Mouse (Mus musculus): ENCODE results near the gene Lama5. TPM values are rescaled to one million over a fixed set of nuclear protein-coding genes. Genes with fewer than 3 reads are reported as not detected.
"Not testable (repeated sequence)": the region's sequence is repeated elsewhere in the genome, so short reads cannot be mapped to it uniquely, and the experiment has no call there.

The Lama5 gene
- 10 to 100 TPM; 44.6 to 46.5 TPM for total RNA-seq (2021)

DNA sequence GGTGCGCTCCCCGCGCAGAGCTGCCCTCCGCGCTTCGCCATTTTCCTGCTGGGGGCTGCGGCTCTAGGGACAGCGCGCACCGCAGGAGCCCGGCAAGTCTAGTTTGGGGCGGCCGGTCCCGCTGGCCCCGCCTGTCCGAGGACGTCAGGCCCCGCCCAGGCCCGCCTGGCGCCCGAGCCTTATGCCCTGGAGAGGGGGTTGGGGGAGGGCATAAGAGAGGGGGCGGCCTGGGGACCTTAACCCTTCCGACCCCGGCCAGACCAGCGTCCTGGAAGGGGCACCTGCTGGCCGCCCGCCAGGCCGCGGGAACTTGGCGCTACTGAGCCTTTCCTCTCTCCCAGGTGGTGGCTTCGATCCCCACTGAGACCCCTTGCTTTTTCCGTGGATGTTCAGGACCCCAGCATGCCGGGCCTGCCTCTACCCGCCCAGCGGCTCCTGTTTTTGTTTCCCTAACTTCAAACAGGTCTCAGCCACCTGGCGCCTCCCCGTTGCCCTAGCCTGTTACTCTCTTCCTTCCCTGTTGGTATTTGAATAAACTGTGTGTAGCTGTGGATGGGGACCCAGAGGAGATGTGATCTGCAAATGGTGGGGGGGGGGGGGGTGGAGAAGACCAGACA, at the start of gene Lama5:
Lama5 (minus strand) TSS at position 98 of the 617 bp plus-strand sequence.
- intact Hi-C loops (cut with DNase I) = loop anchor here (2.0 kb wide), 1 partner anchor 17 kb away; no protein-coding TSS in a partner anchor
- peak; percentile 74 to 76 for DNase-seq

DNA sequence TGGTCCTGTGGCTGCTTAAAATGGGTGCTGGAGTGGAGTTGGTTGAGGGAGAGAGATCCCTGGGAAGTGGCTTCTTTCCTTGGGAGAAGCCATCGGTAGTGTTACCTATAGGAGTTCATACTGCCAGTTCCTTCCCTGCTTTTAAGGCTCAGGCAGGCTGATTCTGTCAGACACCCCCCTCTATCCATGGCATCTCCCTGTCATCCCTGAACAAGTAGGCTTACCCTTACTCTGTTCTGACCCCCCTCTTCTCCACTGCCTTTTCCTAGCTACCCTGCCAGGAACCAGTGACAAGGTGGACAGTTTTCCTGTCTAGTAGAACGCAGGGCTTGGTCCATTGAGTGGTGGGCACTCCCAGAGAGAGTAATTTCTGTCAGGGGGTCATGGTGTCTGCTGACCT, 48.9 kb upstream of the Lama5 start:
- intact Hi-C loops (cut with DNase I) = loop anchor here (2.0 to 5.0 kb wide), 2 partner anchors 156 to 308 kb away; partner anchors contain the start of gene Mrgbp
- DNase-seq = no peak

DNA sequence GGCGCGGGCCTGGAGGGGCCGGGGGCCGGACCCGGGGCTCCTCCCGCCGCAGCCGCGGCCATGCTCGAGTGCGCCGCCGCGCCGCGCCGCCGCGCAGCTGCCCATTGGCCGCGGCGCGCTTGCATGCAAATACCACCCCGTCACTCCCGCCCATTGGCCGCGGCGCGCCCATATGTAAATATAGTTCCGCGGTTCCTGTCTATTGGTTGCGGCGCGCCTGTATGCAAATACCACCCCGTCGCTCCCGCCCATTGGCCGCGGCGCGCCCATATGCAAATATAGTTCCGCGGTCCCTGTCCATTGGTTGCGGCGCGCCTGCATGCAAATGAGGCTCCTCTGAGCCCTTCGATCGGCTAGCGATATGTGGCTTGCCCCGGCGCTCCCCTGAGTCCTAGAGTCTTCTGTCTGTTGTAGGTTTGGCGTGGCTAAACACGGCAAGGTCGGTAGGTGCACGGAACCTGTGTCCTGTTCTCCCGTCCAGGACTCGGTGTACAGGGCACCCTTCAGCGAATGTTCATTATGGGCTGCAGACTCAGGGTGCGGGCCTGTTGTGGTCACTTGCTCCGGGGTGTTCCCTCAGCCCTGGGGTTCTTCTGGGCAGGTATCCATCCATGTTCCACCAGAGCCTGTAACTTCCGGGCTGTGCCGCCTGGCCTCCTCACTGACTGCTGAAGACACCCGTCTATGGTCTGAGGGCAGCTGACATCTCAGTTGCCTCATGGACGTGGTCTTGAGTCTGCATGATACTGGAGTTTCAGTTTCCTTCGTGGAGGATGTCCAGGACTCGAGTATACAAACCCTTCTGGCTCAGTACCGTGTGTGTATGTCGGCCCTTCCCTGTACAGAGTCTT, 48.0 kb upstream of the Lama5 start, which contains the start of gene Cables2:
Cables2 (minus strand) TSS at position 103 of the 851 bp plus-strand sequence.
- intact Hi-C loops (cut with DNase I) = loop anchor here (2.0 to 5.0 kb wide), 2 partner anchors 157 to 309 kb away; partner anchors contain the start of gene Mrgbp
- peak; percentile 94 for DNase-seq

DNA sequence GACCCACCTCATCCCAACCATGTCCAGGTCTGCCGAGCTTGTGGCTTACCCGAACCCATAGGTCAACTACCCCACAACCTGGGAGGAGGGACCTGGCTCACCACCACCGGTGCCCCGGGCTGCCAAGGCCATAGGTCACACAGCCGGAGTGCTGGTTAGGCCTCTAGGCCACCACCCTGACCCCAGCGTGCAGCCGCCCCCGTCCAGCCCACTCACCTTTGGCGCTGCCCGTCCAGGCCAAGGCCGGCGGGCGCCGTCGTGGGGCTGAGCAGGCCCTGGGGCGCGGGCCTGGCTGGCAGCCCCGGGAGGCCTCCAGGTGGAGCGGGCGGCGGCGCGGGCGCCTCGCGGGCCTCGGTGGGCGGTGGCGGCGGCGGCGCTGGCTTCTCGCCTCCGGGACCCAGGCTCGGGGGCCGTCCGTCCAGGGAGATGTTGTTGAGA, 47.2 kb upstream of the Lama5 start:
- no peak for DNase-seq
- intact Hi-C loops (cut with DNase I) = loop anchor here (5.0 kb wide), 1 partner anchor 309 kb away; the partner anchor contains the start of gene Mrgbp

DNA sequence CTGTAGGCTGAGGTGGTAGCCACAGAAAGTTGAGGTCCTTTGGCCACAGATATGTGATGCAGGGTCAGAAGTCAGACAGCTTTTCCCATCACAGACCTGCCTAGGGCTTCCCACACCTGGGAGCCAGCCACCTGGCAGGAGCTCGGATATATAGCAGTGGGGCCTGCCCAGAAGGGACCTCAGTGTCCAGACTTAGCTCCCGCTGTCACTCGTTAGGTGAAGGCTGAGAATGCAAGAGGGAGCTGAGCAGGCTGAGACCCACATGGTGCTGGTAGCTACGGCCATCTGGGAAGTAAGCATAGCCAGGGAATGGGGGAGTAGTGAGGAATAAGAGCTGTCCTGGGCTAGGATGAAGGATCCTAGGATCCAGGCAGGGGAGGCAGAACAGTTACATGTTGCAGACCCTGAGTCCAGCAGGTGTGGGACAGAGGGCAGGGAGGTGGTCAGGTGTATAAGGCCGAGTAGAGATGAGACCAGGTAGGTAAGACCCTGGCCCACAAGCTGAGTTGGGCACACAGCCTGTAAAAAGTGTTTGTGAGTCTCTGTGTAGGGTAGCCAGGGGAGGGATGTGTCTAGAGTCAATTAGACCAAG, 46.2 kb upstream of the Lama5 start:
- DNase-seq = no peak
- intact Hi-C loops (cut with DNase I) = loop anchor here (5.0 kb wide), 1 partner anchor 310 kb away; the partner anchor contains the start of gene Mrgbp

DNA sequence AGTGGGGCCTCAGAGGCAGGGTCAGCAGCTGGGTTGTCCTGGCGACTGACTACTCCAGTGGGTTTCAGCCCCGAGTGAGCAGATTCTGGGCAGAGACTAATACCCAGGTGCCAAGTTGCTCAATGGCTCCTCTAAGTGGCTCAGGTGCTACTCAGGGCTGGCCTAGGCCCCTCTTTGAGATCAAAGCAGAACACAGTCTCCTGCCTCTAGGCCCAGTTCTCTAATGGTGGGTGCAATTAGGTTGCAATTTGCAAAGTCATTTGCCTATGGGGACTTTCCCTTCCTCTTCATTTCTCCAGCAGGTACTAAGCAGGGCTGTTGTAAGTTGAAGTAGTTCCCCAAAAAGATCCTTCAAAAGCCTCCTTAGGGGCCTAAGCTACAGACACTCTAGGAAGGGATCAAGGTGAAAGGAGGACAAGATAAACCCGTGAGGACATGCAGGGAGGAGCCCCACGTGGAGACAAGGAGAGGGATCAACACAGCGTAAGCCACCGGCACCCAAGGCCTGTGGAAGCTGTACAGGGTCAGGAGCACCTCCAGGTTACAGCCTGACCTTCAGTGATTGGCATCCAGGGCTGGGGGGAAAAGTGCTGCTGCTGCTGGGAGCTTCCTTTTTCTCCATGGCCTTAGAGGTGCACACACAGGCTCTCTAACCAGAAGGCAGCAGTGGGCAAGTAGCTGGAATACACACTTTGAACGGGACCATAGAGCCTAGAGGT, 45.0 kb upstream of the Lama5 start:
- intact Hi-C loops (cut with DNase I) = loop anchor here (5.0 kb wide), 1 partner anchor 312 kb away; the partner anchor contains the start of gene Mrgbp
- no peak for DNase-seq

DNA sequence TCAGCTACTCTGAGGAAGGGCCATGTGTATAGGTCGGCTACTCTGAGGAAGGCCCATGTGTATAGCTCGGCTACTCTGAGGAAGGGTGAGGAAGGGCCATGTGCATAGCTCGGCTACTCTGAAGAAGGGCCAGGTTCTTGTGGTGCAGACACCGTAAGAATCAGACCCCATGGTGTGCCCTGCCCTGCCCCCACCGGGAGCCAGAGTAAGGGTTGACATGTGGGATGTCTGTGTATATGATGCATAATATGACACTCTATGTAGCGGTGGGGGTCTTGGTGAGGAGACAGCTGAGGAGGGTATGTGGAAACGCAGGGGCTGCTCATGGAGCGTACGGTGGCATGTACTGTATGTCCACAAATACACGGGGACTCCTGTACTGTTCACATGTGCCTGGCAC, 43.7 kb upstream of the Lama5 start:
- DNase-seq = no peak
- intact Hi-C loops (cut with DNase I) = no loop called here

DNA sequence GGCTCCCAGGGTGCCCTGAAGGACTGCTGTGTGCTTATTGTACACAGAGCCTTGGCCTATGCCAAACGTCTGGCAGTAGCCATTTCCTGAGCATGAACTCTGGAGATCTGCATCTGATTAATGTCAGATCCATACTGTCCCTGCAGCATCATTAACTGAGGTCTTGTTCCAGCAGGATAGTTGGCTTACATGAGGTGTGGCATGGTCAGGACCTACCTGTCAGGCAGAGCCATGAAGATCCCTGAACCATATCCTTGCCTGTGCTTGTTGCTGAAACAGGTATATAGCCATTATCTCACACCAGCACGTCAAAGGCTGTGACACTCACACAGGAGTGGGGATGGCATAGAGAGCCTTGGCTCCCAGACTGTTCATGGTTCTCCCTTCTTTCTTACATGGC, 42.3 kb upstream of the Lama5 start:
- DNase-seq = no peak
- intact Hi-C loops (cut with DNase I) = no loop called here

DNA sequence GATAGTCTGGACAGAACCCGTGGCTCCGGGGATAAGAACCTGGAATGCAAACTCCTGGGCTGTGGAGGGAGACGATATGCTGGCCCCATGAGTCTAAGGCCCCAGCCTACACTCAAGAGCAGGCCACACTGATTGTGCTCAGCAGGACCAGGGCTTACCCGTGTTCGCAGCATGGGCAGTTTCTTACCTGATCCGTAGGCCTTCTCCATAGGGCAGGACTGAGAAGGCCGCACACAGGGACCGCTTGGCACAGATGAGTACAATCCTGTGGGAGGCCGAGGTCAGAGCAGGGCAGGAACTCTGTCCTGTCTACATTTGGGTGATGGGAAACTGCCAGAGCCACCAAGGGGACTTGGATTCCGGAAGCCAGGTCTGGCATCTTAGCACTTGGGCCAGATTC, 37.2 kb upstream of the Lama5 start:
- intact Hi-C loops (cut with DNase I) = no loop called here
- no peak for DNase-seq

DNA sequence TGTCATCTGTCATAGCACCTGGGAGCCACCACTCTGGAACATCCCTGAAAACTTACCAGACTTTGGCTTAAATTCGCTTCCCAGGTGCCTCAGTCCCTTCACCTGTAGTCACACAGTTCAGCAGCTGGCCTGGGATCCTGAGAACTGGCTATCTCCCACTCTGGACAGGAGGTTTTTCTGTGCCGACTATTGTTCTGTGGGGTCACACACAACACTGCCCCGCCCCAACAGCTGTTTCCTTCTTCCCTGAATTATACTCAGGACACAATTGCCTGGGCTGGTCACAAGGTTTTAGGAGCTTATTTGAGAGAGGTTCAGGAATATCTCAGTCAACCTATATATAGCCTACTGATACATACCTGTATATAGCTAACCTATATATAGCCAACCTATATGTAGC, 36.8 kb upstream of the Lama5 start:
- intact Hi-C loops (cut with DNase I) = no loop called here
- peak; percentile 48 to 64 for DNase-seq

DNA sequence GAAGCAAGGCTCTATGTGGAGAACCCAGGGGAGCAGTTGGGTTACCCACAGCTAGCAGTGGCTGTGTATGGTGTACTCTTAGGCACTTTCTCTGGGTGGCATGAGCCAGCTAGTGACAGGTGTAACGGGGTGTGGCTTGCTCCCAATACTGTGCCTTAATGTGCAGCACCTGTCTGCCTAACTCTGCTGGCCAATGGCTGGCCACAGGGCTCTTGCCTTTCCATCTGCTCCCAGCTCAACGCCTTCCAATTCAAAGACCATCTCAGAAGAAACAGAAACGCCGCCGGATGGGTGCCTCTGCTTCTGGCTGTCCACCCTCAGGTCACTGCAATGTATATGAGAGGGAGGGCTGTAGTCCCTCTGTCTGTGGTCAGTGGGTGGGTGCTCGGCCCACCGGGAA, 36.2 kb upstream of the Lama5 start:
- intact Hi-C loops (cut with DNase I) = no loop called here
- no peak for DNase-seq

DNA sequence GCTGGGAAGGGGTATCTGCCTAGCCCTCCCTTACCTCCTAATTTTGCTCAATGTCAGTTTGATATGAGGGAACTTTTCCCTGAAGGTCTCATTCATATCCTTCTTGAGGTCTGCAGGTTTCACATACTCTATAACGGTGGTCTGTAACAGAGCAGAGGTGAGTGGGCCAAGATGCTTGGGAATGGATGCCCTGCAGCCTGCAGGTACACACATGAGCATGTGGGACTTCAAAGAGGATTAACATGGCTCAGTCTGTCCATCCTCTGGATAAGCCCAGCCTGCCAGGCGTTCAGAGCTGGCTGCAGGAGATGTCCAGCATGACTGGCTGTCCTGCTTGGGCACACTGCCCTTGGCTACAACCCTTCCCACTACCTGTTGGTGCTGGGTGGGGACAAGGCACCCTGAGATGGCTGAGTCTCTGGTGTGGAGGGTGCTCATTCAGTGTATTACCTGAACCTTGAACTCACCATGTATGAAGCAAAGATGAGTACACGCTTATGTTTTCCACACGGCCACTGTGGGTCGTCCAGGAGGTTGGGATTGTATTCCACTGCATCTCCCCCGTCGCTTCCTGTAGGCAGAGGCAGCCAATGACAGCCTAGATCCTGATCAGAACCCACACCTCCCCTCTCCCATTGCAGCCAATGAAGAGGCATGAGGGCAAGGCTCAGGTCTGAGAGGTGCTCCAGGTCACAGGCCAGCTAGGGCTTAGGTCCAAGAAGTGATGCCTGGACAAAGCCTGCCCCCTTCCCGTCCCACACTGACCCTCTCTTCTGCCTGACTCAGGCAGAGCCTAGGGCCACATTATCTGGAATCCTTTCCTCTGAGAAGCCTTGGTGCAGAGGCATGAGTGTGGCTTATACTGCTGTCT, 35.2 kb upstream of the Lama5 start:
- intact Hi-C loops (cut with DNase I) = no loop called here
- DNase-seq = no peak

DNA sequence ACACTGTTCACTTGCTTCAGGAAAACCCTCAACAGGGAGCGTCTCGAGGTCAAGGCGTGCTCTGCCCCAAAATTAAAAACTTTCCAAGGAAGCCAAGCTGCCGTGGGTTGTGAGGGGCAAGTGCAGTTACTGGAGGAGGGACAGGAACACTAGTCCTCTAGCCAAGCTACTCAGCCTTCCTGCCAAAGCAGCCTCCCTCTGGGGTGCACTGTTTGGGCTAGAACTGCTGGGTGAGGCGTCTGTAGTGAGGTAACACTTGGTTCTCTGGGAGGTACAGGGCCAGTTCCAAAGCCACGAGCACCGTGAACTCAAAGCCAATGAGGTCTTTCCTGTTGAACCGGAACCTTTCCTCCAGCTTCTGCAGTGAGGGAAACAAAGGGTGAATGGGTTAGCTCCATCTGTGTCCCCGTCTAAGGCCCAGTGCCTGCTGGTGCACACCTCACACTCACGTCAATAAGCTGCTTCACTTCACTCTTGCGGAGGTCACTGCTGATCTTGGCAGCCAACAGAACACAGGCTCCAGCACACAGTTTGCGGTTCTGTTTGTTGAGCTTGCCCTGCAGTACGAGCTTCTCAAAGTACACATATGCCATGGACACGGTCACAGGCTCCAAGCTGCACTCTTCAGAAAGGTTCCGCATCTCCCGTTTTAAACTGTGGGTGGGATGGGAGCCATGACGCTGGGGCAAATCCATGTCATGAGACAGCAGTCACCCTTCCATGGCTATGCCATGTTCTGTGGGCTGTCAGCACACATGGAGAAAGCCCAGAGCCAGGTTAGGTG, 34.4 kb upstream of the Lama5 start:
- not testable (repeated sequence) for DNase-seq
- intact Hi-C loops (cut with DNase I) = loop anchor here (10.0 kb wide), 3 partner anchors 185 to 345 kb away; partner anchors contain the start of gene Mtg2

DNA sequence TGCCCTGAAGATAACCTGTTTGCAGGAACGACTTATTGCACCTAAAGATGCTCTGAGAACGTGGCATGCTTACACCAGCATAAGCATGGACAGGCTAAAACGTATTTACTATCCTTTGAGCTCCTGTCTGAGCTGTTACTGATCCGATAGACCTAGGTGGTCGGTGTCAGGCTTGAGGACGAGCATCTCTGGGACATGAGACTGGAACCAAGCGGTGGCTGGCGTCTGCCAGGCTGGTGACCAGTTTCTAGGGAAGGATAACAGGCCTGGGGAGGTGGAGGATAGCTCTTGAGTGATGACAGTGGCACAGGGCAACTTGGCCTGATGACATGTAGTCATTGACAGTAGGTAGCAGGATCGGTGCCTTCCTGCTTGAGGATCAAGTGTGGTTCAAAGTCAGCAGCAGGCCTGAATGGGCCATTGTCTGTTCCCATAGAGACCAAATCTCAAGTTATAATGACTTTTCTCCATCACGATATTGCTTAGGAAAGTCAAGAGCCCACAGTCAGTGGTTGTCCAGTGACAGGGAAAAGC, 33.4 kb upstream of the Lama5 start:
- DNase-seq = not testable (repeated sequence)
- intact Hi-C loops (cut with DNase I) = loop anchor here (10.0 kb wide), 3 partner anchors 184 to 344 kb away; partner anchors contain the start of gene Mtg2

DNA sequence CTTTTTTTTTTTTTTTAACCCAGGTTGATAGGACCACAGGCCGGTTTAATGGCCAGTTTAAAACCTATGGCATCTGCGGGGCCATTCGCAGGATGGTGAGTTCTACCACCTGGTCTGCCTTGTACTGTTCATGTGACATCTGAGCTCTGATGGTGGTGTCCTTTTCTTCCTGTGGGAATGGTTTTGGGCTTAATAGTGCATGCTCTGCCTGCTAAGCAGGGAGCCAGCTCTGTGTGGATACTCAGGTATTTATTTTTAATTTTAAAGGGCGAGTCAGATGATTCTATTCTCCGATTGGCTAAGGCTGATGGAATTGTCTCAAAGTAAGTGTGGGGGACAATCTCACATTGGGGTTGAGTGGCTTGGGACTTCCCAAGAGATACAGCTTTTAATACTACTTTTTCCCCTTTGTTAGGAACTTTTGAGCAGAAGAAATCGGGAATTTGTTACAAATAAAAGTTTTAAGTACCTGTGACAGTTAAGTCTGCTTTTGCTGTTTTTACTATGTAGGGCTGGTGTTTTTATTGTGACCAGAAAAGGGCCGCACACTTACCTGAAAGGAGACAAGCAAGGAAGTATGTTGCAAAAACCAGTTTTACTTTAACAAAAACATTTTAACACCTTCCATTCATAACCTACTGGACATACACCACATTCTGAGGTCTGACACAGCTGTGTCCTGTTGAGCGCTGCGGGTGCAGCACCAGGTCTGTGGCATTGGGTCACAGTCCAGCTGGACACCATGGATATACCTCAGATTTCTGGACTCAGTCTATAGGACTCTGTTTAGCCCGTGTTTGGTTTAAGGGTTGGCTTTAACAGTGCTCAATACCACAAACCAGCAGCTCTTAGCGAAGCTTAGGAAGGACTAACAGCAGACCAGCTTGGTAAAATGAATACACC, 32.6 kb upstream of the Lama5 start:
- intact Hi-C loops (cut with DNase I) = loop anchor here (10.0 kb wide), 3 partner anchors 183 to 343 kb away; partner anchors contain the start of gene Mtg2
- no peak for DNase-seq

DNA sequence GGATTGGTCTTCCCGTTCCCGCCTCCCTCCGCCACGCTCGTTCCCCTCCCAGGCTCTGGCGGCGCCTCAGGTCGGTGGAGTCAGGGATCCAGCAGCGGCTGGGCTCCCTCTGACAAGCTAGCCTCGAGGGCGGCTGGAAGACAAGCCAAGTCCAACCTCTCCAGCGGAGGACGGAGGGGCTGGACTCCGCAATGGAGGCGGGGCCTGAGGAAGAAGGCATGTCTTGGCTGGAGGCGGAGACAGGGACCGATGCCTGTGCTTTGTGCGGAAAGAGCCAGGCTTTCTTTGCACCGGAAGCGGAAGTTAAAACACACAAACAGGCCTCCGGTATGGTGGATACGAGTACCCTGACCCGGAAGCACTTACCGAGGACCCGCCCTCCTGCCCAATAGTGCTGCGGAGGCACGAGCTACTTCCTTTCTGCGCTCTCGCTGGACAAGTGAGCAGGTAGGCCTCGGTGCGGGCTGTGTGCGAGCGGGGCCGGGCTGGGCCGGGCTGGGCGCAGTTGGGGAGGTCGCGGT, 31.4 kb upstream of the Lama5 start, which contains the start of gene Rps21:
Rps21 (plus strand) TSS at position 377 of the 521 bp plus-strand sequence.
- peak; percentile 99 for DNase-seq
- intact Hi-C loops (cut with DNase I) = loop anchor here (10.0 kb wide), 3 partner anchors 182 to 342 kb away; partner anchors contain the start of gene Mtg2

Data from heart, postnatal 10 days (tissue).